Mouse (Mus musculus): ENCODE data around the gene Mrgbp. TPM values are rescaled to one million over a fixed set of nuclear protein-coding genes. Genes with fewer than 3 reads are reported as not detected.

Gene Mrgbp
- total RNA-seq, 1 experiment from 2014 or later: 46.7 TPM

DNA sequence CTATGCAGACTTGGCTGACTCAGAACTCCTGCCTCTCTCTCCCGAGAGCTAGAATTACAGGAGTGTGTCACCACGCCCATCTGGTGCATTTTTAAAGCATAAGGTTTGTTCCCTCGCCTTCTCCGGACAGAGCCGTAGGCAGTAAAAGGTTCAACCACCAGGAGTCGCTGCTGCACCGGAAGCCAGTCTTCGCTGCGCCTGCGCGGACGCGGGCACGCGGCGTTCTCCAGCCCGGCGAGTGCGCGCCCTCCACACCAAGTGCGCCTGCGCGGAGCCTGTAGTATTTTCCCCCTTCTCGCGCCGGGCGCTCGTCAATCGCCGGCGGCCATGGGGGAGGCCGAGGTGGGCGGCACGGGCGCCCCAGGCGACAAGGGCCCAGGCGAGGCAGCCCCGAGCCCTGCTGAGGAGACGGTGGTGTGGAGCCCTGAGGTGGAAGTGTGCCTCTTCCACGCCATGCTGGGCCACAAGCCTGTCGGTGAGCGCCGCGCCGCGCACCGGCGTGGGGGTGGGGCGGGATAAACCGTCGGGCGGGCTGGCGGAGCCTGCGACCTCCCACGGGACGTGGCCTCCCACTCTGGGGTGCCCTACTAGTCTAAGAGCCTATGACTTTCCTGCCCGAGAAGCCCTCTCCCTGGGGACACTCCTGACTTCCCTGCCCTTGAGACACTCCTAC, 1.5 kb downstream of the Mrgbp start:
- ATAC-seq (ENCODE audit: extremely low read depth, insufficient number of reproducible peaks, low FRiP score, poor library complexity, severe bottlenecking): peak; percentile 74

DNA sequence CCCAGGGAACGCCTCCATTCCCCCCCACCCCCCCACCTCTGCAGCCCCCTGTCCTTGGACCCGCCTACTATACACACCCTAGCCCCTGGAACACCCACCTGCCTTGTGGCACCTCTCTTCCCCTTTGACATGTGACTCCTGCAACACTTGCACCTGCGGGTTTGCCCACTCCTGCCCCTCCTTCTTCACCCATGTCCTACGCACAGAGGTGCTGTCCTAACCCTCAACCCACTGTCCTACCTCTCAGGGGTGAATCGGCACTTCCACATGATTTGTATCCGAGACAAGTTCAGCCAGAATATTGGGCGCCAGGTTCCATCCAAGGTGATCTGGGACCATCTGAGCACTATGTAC, 2.0 kb downstream of the Mrgbp start:
- no peak for ATAC-seq (ENCODE audit: extremely low read depth, insufficient number of reproducible peaks, low FRiP score, poor library complexity, severe bottlenecking)

DNA sequence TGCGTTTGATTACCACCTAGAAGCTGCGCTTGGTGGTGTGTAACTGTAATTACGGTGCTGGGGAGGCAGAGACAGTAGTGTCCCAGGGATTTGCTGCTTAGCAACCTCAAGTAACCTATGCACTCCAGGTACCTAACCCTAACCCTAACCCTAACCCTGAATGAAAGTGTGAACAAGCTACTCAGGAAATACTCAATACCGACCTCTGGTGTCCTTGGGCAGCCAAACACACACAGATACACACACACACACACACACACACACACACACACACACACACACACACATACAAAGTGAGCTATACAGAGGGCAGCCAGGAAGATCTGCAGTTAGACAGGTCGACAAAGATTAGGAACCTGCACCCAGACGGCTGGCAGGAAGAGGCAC, 7.6 kb downstream of the Mrgbp start:
- no peak for ATAC-seq (ENCODE audit: extremely low read depth, insufficient number of reproducible peaks, low FRiP score, poor library complexity, severe bottlenecking)

- ATAC-seq (ENCODE audit: extremely low read depth, insufficient number of reproducible peaks, low FRiP score, poor library complexity, severe bottlenecking): peak; percentile 74
Observed at GRCm38 (mm10) chr2:180589123-180589831, 8.2 kb downstream of the Mrgbp start, which contains the start of gene Ogfr. Gene Ogfr (plus strand): TSS chr2:180589245.

- ATAC-seq (ENCODE audit: extremely low read depth, insufficient number of reproducible peaks, low FRiP score, poor library complexity, severe bottlenecking): no peak
Observed at GRCm38 (mm10) chr2:180597490-180597889, 16.4 kb downstream of the Mrgbp start, which contains the start of gene Col9a3. Gene Col9a3 (plus strand): TSS chr2:180597790.

DNA sequence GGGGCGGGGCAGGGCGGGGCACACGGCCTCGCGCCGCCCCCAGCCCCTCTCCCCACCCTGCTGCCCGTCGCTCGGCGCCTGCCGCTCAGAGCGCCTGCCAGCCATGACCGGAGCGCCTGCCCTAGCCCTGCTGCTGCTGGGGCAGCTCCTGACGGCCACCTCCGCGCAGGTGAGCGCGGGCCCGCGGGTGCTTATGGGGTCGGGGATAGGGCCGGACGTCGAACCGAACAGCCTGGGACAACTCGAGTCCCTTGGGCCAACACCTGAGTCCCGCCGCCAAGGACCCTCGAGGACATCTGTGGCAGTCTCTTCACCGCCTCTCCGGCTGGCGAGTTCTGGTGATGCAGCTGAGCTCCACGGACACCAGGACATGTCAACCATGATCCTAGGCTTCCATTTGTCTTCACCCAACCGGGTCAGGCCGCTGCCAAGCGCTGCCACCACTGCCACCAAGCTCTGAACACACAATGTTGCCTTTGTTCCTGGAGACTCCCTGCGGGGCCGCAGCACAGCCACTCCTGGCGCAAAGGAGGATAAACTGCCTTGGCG, 17.1 kb downstream of the Mrgbp start:
- ATAC-seq (ENCODE audit: extremely low read depth, insufficient number of reproducible peaks, low FRiP score, poor library complexity, severe bottlenecking): no peak

DNA sequence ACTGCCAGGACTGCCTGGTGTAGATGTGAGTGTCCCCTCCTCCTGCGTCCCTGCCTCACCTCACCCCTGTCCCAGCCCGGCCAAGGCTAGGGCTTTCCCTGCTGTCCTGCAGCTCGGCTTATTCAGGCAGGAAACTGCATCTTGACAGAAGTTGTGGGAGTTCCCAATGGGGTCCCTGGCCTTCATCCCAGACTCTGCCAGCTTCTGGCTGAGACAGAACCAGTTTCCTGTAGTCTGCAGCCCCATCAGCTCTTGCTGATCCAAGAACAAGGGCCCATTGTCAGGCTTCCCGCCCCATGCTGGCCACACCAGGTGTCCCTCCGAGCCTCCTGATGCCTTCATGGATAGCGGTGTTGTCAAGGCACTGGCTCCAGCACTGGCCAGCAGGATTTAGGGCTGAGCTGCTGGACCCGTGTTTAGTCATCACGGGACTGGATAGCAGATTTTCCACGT, 19.5 kb downstream of the Mrgbp start:
- no peak for ATAC-seq (ENCODE audit: extremely low read depth, insufficient number of reproducible peaks, low FRiP score, poor library complexity, severe bottlenecking)

- no peak for ATAC-seq (ENCODE audit: extremely low read depth, insufficient number of reproducible peaks, low FRiP score, poor library complexity, severe bottlenecking)
Observed at GRCm38 (mm10) chr2:180604781-180605180, 23.7 kb downstream of the Mrgbp start.

DNA sequence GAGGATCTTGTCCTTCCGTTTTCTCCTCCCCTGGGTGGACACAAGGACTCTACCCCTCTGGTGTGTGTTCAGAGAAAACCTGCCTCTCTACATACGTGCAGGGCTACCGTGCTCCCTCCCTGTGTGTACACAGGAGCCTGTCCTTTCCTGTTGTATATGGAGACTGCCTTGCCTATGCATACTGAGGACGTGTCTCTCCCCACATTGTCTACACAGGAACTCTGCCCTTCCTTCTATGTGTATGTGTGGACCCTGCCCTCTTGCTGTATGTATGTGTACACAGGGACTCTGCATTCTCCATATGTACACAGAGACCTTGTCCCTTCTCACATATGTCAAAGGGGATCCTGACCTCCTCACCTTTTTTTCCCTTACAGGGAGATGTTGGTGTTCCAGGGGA, 29.2 kb downstream of the Mrgbp start:
- no peak for ATAC-seq (ENCODE audit: extremely low read depth, insufficient number of reproducible peaks, low FRiP score, poor library complexity, severe bottlenecking)

DNA sequence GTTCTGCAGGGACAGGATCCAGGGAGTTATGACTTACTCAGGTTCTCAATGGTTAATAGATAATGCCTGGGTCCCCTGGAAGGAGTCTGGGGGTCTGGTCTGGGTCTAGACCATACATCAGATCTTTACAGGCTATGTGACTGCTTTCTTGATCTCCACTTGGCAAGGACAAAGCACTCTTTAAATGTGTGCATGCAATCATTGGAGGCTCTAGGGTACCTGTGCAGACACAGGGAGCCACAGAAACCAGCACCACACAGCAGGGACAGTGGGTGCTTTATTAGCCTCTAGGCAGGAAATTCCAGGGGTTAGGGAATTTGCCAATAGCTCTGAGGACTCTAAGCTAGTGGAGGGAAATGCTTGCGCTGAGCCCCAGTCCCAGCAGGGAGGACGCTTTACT, 30.8 kb downstream of the Mrgbp start:
- ATAC-seq (ENCODE audit: extremely low read depth, insufficient number of reproducible peaks, low FRiP score, poor library complexity, severe bottlenecking): no peak

Other genes starting within 250 kb of the Mrgbp start
- gene Gata5, start 246.6 kb upstream of the Mrgbp start, total RNA-seq (2017): not detected in 2 replicates
- gene Slco4a1, start 125.1 kb upstream of the Mrgbp start, total RNA-seq (2017): 6.4 and 8.4 TPM in 2 replicates
- gene Ntsr1, start 81.3 kb upstream of the Mrgbp start, total RNA-seq (2017): not detected in 2 replicates
- 56.9 and 76.6 TPM in 2 replicates for gene Ogfr, start 7.9 kb downstream of the Mrgbp start, total RNA-seq (2017)
- gene Col9a3, start 16.5 kb downstream of the Mrgbp start, total RNA-seq (2017): 2.0 and 2.2 TPM in 2 replicates
- gene Tcfl5, start 61.4 kb downstream of the Mrgbp start, total RNA-seq (2017): not detected in 2 replicates
- gene Dido1, start 128.7 kb downstream of the Mrgbp start, total RNA-seq (2017): 102 and 114 TPM in 2 replicates
- gene Gid8, start 128.8 kb downstream of the Mrgbp start, total RNA-seq (2017): 66.9 and 77.9 TPM in 2 replicates
- gene Slc17a9, start 144.0 kb downstream of the Mrgbp start, total RNA-seq (2017): 10.2 and 12.1 TPM in 2 replicates
- gene Bhlhe23, start 195.6 kb downstream of the Mrgbp start, total RNA-seq (2017): not detected in 2 replicates